Mouse (Mus musculus): ENCODE measurements around the gene Slc25a21.
A peak's percentile ranks its signal among the peaks of the same experiment; 100 is the strongest.
"Not testable (repeated sequence)": the region's sequence is repeated elsewhere in the genome, so short reads cannot be mapped to it uniquely, and the experiment has no call there.

Slc25a21 gene

DNA sequence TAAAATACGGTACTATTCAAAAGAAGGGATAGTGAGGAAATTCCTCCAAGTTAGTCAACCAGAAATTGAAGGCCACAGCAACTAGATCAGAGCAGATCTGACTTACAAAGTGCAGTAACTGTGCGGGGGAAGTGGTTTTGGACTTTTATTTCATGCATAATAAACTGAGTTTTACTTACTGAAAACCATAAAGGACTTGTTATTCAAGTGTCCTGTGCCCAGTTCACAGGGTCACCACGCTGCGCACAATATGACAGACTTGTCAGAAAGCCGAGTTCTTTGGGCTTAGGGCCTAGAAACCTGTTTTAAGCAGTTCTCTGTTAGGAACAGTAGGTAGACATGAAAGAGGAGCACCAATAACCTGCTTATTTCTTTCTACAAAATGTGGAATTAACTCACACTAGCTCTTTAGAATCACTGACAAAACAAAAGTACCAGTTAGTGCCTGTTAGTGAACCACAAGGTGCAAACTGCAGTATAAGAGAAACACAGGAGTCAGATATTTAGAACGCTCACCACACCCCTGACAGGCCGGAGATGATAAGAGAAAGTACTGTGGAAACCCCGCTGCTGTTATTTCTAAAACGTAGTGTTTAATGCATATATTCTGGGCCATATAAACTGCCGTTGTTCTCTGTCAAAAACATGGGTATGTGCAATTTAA is at the start of gene Slc25a21:
Gene Slc25a21, minus strand, starts transcription at position 110 of the 664 bp plus-strand sequence.
- DNase-seq (ENCODE audit: low read depth, low spot score): no peak

- DNase-seq (ENCODE audit: low read depth, low spot score): peak; percentile 67
These were observed 46.6 kb upstream of the Slc25a21 start for GRCm38 (mm10) chr12:57243671-57244495.

GRCm38 (mm10) chr12:57233386-57233785 is 36.1 kb upstream of the Slc25a21 start:
- DNase-seq (ENCODE audit: low read depth, low spot score): peak; percentile 63

DNA sequence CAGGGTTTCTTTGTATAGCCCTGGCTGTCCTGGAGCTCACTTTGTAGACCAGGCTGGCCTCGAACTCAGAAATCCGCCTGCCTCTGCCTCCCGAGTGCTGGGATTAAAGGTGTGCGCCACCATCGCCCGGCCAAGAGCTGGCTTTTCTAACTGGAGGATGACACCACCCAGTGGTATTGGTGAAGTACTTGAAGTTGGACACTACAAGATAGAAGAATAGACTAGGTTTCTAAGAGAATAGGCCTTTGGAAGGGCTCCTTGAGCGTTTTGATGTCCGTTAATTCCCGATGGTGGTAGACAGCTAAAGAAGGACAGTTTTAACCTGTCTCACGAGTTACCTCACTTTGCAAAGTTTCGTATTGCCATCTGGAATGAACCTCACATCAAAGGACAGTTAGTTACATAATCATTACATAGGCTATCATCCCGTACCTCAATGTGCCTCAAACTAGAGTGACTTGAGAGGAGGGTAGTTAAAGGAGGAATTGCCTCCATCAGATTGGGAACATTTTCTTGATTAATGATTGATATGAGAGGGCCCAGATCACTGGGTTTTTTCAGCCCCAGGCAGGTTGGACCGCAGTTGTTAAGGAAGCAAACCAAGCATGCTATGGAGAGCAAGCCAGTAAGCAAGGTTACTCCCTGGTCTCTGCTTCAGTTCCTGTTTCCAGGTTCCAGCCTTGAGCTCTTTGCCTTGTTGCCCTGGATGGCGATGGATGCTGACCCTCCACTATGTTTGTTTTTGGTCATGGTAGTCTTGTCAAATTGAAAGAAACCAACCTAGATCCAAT is 34.0 kb upstream of the Slc25a21 start:
- DNase-seq (ENCODE audit: low read depth, low spot score): peak; percentile 81

- DNase-seq (ENCODE audit: low read depth, low spot score): peak; percentile 97
These were observed 33.0 kb upstream of the Slc25a21 start, which contains the start of the genes Prps1l3 and Mipol1 for GRCm38 (mm10) chr12:57230192-57230706. Gene Prps1l3, plus strand, starts transcription at chr12:57230412. Gene Mipol1, plus strand, starts transcription at chr12:57230427.

GRCm38 (mm10) chr12:57229703-57230102 is 32.4 kb upstream of the Slc25a21 start:
- no peak for DNase-seq (ENCODE audit: low read depth, low spot score)

- no peak for DNase-seq (ENCODE audit: low read depth, low spot score)
These were observed 30.5 kb upstream of the Slc25a21 start for GRCm38 (mm10) chr12:57227776-57228175.

GRCm38 (mm10) chr12:57226411-57226810 is 29.1 kb upstream of the Slc25a21 start:
- DNase-seq (ENCODE audit: low read depth, low spot score): no peak

- DNase-seq (ENCODE audit: low read depth, low spot score): not testable (repeated sequence)
These were observed 15.2 kb upstream of the Slc25a21 start for GRCm38 (mm10) chr12:57212463-57212862.

DNA sequence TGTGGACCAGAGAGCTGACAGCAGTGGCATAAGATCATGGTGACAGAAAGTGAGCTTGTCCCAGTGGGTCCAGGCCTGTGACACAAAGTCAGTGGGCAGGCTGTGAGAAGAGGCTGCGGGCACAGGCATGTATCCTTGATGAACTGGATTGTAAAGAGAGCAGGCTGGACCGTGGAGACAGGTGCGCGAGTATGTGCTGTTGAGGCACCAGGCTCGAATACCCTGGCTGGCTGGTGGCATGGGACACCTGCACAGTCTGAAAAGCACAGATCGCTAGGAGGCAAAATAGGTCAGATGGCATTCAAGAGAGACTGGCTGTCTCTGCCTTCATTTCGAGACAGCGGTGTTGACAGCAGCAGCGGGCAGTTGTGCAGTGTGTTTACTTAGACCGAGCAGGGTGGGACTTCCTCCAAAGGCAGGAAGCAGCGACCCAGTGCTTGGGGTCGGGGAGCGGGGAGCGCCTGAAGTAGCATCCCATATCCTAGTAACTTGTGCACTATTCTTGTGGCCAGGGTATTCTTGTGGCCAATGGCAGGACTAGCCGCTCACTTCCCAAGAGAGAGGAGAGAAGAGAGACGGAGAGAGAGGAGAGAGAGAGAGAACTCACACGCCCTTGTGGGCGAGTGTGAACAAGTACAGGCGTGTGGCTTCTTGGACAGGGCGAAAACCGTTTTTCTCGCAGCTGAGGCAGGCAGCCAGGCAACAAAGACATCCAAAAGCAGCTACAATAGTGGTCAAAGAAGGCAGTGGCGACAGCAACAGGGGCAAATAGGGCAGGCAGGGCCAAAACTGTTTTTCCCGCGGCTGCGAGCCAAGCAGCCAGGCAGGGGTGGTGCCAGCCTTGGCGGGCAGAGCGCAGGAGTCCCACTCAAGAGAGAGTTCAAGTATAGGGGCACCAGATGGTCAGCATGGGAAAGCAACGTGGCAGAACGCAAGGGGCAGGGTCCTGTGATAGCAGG is 14.4 kb upstream of the Slc25a21 start:
- DNase-seq (ENCODE audit: low read depth, low spot score): no peak

- no peak for DNase-seq (ENCODE audit: low read depth, low spot score)
These were observed 7.1 kb upstream of the Slc25a21 start for GRCm38 (mm10) chr12:57204276-57204851.

DNA sequence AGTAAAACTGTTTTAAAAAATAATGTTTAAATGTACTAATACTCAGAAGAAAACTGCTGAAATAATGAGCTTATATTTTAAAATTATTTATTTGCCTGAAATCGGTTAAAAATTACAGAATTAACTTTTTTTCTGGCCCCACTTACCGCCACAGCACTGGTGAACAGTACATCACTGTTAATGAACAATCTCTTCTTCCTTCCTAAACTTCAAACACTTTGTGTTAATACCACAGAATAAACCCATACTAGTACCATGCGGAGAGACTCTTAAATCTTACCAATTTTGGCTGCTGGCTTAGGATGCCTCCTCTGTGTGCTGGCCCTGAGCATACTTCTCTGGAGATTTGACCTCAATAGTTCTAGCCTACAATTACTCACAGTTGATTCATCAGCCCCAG is 4.6 kb upstream of the Slc25a21 start:
- no peak for DNase-seq (ENCODE audit: low read depth, low spot score)

GRCm38 (mm10) chr12:57199427-57199826 is 2.2 kb upstream of the Slc25a21 start:
- no peak for DNase-seq (ENCODE audit: low read depth, low spot score)

- no peak for DNase-seq (ENCODE audit: low read depth, low spot score)
These were observed 997 bp upstream of the Slc25a21 start for GRCm38 (mm10) chr12:57198269-57198668.

DNA sequence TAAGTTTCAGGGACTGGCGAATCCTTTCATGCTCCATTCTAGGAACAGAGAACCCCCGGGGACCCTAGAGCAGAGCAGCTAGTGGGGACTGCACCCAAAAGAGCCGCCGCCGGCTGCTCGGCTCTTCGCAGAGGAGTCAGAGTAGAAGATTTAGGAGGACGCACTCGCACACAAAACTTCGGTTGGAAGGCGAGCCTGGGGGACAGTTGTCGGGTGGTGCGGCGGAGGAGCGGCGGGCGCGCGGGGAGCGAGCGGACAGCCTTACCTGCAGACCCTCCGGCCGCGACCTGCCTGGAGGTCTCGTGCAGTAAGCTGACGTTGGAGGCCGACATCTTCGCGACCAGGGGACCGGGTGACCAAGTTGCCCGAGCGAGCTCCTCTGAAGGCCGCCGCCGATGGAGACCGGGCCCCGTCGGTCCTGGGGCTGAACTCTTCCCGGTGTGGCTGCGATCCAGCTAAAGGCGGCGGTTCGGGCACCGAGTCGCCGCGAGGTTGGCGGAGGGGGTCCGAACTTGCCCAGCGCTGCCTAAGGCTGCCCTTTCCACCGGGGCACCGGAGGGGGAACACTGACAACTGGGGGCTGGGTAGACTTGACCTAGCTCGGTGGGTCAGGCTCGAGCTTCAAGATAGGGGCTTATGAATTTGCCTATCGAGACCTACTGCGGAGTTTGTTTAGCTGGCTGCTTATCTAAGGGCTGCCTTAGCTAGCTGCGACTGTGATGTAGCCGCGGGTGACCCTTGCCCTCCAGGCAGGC is 487 bp downstream of the Slc25a21 start:
- DNase-seq (ENCODE audit: low read depth, low spot score): no peak

- no peak for DNase-seq (ENCODE audit: low read depth, low spot score)
These were observed 1.0 kb downstream of the Slc25a21 start for GRCm38 (mm10) chr12:57196286-57196607.

DNA sequence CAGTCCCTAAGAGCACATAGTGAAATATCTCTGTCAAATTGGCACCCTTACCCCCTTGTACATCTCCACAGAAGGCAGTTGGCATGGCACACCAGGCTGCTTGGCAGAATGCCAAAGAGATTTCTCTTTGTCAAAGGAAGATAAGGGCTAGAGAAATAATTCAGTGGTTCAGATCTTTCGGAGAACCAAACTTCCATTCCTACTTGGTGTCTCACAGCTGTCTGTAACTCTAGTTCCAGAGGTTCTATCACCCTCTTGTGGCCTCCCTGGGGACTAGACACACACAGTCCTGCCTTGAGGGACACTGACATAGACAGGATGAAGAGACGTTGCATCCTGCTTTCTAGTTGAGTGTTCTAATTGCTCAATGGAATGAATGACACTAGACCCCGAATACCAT is 2.7 kb downstream of the Slc25a21 start:
- peak; percentile 4 for DNase-seq (ENCODE audit: low read depth, low spot score)

- DNase-seq (ENCODE audit: low read depth, low spot score): no peak
These were observed 10.2 kb downstream of the Slc25a21 start for GRCm38 (mm10) chr12:57187032-57187431.

GRCm38 (mm10) chr12:57186126-57186525 is 11.1 kb downstream of the Slc25a21 start:
- DNase-seq (ENCODE audit: low read depth, low spot score): no peak

- peak; percentile 23 for DNase-seq (ENCODE audit: low read depth, low spot score)
These were observed 11.8 kb downstream of the Slc25a21 start for GRCm38 (mm10) chr12:57185475-57185874.

Measured in A20 (cell line).